Mouse (Mus musculus): ENCODE results near the gene Cfd.

DNA sequence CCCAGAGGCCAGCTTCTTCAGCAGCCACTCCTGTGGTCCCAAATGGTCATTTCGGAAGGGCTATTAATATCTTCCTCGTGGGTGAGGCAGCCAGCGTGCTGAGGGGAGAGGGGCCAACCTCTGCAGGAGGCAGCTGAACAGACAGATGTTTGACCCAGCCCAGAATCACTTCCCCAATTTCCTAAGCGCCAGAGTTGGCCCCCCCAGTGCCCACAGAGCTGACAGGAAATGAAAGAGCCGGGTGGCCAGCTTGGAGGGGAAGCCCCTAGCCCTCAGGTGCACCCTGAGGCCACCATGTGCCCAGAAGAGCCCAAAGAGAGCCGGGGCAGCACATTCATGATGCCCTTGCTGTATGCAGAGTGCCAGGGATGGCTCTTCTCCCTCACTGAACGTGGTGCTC lies 50.1 kb downstream of the Cfd start:
- TF ChIP-seq USF1 (IDR thresholded peaks at IDR 0.05; ENCODE audit: low read depth, low read length), result no peak
- peak; percentile 90 for TF ChIP-seq MXI1 (IDR thresholded peaks at IDR 0.05; ENCODE audit: low read depth, low read length)
- TF ChIP-seq RCOR1 (conservative IDR thresholded peaks at IDR 0.05; ENCODE audit: low read depth, low read length), result peak; percentile 100
- peak; percentile 44; the same call in 1 of the 2 replicates for TF ChIP-seq POLR2A (IDR thresholded peaks at IDR 0.05; ENCODE audit: low read depth, low read length)
- TF ChIP-seq CHD2 (IDR thresholded peaks at IDR 0.05; ENCODE audit: low read length), result peak; percentile 97
- TF ChIP-seq NELFE (IDR thresholded peaks at IDR 0.05; ENCODE audit: low read depth, low read length), result 0 out of 2 replicates have a peak, but pooled peaks have one; percentile 43
- no peak; the same call in none of the 2 replicates for TF ChIP-seq RAD21 (IDR thresholded peaks at IDR 0.05; ENCODE audit: low read depth, low read length)
- no peak for TF ChIP-seq CTCF (conservative IDR thresholded peaks at IDR 0.05 in 1 of 2, IDR thresholded peaks at IDR 0.05 in 1 of 2; ENCODE audit: low read depth in 2 of 2, low read length in 2 of 2)
- peak; percentile 86 for TF ChIP-seq MAFK (IDR thresholded peaks at IDR 0.05; ENCODE audit: insufficient replicate concordance, low read length)
- no peak for TF ChIP-seq ZC3H11A (IDR thresholded peaks at IDR 0.05; ENCODE audit: low read depth, low read length)
- no peak for TF ChIP-seq USF2 (conservative IDR thresholded peaks at IDR 0.05; ENCODE audit: low read depth, low read length)
- TF ChIP-seq ELF1 (IDR thresholded peaks at IDR 0.05; ENCODE audit: low read depth, low read length), result peak; percentile 62; the same call in 1 of the 2 replicates
- peak; percentile 99 for TF ChIP-seq IRF4 (IDR thresholded peaks at IDR 0.05; ENCODE audit: low read depth, low read length)
- peak; percentile 96 for TF ChIP-seq ETS1 (conservative IDR thresholded peaks at IDR 0.05; ENCODE audit: low read depth, low read length)
